Mouse (Mus musculus): ENCODE measurements at regions not wholly inside any gene's neighbourhood (a gene's known extent, or its start where the extent isn't known, plus 50 kb on each side); places are given as distances from the start of the nearest gene placed in this dataset.

DNA sequence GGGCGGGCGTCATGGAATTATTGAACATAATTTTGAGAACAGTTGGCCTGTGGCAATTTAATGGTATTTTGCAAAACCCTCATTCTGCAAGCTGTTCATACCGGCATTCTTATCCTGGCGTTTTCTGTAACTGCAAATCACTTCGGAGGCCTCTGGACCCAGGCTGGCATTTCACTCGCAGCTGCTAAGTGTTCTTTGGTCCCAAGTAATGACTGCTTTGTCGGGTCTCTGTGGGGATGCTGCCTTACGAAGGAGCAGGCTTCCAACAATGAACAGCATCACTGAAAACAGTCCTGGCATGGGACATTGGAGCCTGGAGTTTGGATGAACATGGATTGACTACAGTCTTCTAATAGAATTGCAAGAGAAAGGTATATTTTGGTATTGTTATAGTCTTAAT lies 465.6 kb downstream of the Tmem132b start:
- H3K4me3 ChIP-seq (replicated peaks), result no peak overlapping the region
- TF ChIP-seq GATA1 (IDR thresholded peaks at IDR 0.05; ENCODE audit: borderline replicate concordance, low read length), result no peak
- no peak for TF ChIP-seq FLI1 (IDR thresholded peaks at IDR 0.05; ENCODE audit: low read length)
- no peaks in the 10 kb centered on the region for H3K36me3 ChIP-seq (replicated peaks; ENCODE audit: low read length)
- H3K9me3 ChIP-seq, result peaks cover 67% of the 10 kb centered on the region
- no peaks in the 10 kb centered on the region for H3K27me3 ChIP-seq (replicated peaks)
- H3K4me1 ChIP-seq, result no peaks in the 10 kb centered on the region

DNA sequence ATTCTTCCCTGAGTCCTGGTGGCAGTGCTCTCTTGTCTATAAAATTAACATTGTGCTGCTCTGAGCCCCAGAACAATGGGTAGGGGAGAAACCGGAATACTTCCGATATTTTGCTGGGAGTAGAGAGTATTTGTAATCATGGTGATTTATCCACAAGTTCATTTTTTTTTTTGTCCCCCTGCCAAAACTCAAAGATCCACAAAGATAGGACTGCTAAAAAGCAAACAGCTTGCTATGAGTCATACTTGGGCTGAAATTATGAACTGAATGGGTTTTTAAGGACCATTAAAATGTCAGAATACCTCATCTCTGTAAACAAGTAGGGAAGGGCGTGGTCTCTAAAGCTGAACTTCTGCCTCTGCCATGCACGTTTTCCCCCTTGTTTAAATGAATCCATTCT lies 476.3 kb downstream of the Tmem132b start:
- no peak overlapping the region for H3K4me3 ChIP-seq (replicated peaks)
- no peaks in the 10 kb centered on the region for H3K4me1 ChIP-seq
- no peaks in the 10 kb centered on the region for H3K36me3 ChIP-seq (replicated peaks; ENCODE audit: low read length)
- TF ChIP-seq FLI1 (IDR thresholded peaks at IDR 0.05; ENCODE audit: low read length) (no peak), GATA1 (IDR thresholded peaks at IDR 0.05; ENCODE audit: borderline replicate concordance, low read length) (no peak)
- no peaks in the 10 kb centered on the region for H3K27me3 ChIP-seq (replicated peaks)
- peaks cover 79% of the 10 kb centered on the region for H3K9me3 ChIP-seq

DNA sequence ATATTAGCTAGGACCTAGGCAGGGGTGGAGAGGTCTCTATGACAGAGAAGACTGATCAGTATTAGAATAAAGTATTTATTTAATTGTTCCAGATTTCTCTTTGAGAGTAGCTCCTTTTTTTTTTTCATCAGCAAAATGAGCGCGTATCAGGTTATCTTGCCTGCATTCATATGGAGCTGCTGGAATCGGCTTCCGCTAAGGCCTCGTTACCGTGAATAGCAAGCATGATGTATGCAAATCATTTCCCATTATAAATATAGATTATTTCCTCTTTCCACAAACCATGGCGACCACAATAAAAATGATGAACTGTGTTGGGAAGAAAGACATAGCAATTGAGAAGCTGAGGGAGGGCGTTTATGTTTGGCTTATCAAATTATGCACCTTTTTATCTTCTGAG lies 476.7 kb downstream of the Tmem132b start:
- Histone ChIP-seq H3K4me3 (replicated peaks) (no peak overlapping the region), H3K9me3 (peaks cover 76% of the 10 kb centered on the region), H3K4me1 (no peaks in the 10 kb centered on the region), H3K27me3 (replicated peaks) (no peaks in the 10 kb centered on the region), H3K36me3 (replicated peaks; ENCODE audit: low read length) (no peaks in the 10 kb centered on the region)
- TF ChIP-seq GATA1 (IDR thresholded peaks at IDR 0.05; ENCODE audit: borderline replicate concordance, low read length) (no peak), FLI1 (IDR thresholded peaks at IDR 0.05; ENCODE audit: low read length) (no peak)

DNA sequence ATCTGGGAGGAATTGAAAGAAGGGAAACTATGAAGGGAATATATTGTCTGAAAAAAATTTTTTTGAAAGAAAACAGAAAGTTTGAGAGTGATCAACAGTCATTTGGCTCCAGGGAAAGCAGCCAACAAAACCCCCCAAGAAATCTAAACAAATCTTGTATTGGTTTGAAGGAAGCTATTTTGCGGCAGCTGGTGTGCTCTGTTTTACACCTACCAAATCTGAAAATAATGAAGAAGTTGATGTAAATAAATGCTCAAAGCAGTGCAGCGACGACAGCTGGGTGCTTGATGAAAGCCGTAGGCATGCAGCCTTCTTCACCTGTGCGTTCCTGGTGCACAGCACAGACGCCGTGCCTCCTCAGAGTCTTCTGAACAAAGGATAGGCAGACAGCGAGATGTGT lies 488.2 kb downstream of the Tmem132b start:
- Histone ChIP-seq H3K27me3 (replicated peaks) (no peaks in the 10 kb centered on the region), H3K4me3 (replicated peaks) (no peak overlapping the region), H3K36me3 (replicated peaks; ENCODE audit: low read length) (no peaks in the 10 kb centered on the region), H3K4me1 (no peaks in the 10 kb centered on the region), H3K9me3 (peaks cover 75% of the 10 kb centered on the region)
- TF ChIP-seq GATA1 (IDR thresholded peaks at IDR 0.05; ENCODE audit: borderline replicate concordance, low read length) (no peak), FLI1 (IDR thresholded peaks at IDR 0.05; ENCODE audit: low read length) (no peak)

DNA sequence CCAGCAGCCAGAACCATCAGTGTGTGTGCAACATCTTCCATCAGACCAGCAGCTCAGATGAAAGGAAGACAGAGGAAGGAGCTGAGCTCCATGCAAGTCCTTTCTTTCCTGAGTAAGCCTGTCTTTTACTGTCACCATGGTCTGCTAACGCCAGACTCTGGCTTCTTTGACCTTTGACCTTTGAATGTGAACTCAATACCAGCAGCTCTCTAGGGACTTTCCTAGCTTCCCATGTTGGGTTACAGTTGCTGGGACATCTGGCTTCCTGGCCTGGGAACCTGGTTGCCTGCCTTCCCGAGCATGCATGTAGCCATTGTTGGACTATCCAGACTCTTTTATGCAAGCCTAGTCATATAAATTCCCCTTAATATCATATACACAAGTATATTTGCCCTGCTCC lies 492.3 kb downstream of the Tmem132b start:
- Histone ChIP-seq H3K27me3 (replicated peaks) (no peaks in the 10 kb centered on the region), H3K36me3 (replicated peaks; ENCODE audit: low read length) (no peaks in the 10 kb centered on the region), H3K4me1 (no peaks in the 10 kb centered on the region), H3K9me3 (peaks cover 90% of the 10 kb centered on the region), H3K4me3 (replicated peaks) (no peak overlapping the region)
- no peak for TF ChIP-seq GATA1 (IDR thresholded peaks at IDR 0.05; ENCODE audit: borderline replicate concordance, low read length)
- TF ChIP-seq FLI1 (IDR thresholded peaks at IDR 0.05; ENCODE audit: low read length), result no peak

DNA sequence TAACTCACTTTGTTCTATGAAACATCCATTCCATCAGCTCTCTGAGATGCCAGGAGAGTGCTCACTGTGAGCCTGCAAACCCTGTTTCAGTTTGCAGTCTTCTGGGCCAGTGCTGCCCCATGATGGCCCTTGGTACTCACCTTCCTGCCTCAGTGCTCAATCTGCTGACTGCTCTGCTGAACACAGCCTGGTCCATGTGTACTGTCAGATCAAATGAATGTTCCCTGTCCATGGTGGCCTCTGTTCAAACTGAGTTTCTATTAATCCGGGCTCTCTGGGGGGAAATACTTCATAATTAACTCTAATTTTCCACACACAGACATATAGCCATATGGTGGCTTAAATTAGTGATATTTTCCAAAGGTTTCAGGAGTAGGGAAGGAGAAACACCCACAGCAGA lies 503.3 kb downstream of the Tmem132b start:
- Histone ChIP-seq H3K4me3 (replicated peaks) (peak overlapping the region; percentile 59), H3K4me1 (no peaks in the 10 kb centered on the region), H3K27me3 (replicated peaks) (no peaks in the 10 kb centered on the region), H3K9me3 (peaks cover 47% of the 10 kb centered on the region), H3K36me3 (replicated peaks; ENCODE audit: low read length) (no peaks in the 10 kb centered on the region)
- TF ChIP-seq GATA1 (IDR thresholded peaks at IDR 0.05; ENCODE audit: borderline replicate concordance, low read length) (no peak), FLI1 (IDR thresholded peaks at IDR 0.05; ENCODE audit: low read length) (no peak)

DNA sequence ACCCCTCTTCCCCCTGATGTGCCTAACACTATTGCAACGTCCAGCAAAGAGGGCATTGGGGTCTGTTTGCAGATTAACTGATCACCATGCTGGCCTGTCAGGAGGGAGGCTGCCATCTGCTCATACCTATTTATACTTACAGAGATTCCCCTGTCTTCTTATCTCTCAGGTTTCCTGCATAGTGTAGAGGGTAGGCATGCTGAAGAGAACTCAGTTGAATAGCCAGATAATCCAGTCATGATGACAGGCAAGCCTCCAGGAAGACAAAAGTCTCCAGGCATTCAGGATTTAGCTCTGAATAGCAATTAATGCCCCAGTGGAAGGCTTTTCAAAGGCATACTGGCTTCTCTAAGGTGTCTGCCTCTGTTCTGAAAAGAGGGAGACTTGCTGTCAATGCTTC lies 505.1 kb downstream of the Tmem132b start:
- H3K9me3 ChIP-seq, result peaks cover 56% of the 10 kb centered on the region
- no peak overlapping the region for H3K4me3 ChIP-seq (replicated peaks)
- no peaks in the 10 kb centered on the region for H3K27me3 ChIP-seq (replicated peaks)
- H3K4me1 ChIP-seq, result no peaks in the 10 kb centered on the region
- H3K36me3 ChIP-seq (replicated peaks; ENCODE audit: low read length), result no peaks in the 10 kb centered on the region
- TF ChIP-seq GATA1 (IDR thresholded peaks at IDR 0.05; ENCODE audit: borderline replicate concordance, low read length) (no peak), FLI1 (IDR thresholded peaks at IDR 0.05; ENCODE audit: low read length) (no peak)

DNA sequence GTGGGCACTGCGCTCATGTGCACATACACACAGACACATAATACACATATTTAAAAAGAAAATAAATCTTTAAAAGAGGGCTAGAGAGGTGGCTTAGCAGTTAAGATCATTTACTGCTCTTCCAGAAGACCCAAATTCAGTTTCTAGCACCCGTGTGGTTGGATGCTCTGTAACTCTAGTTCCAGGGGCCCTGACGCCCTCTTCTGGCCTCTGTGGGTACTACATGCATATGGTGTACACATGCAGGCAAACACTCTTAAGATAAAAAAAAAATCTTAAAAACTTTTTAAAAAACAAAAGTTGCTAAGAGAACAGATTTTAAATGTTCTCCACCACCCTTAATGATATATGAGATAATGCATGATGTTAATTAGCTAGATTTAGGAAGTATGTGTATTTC lies 514.2 kb downstream of the Tmem132b start:
- Histone ChIP-seq H3K27me3 (replicated peaks) (no peaks in the 10 kb centered on the region), H3K9me3 (peaks cover 45% of the 10 kb centered on the region), H3K4me3 (replicated peaks) (no peak overlapping the region), H3K36me3 (replicated peaks; ENCODE audit: low read length) (no peaks in the 10 kb centered on the region), H3K4me1 (no peaks in the 10 kb centered on the region)
- TF ChIP-seq GATA1 (IDR thresholded peaks at IDR 0.05; ENCODE audit: borderline replicate concordance, low read length) (no peak), FLI1 (IDR thresholded peaks at IDR 0.05; ENCODE audit: low read length) (no peak)

DNA sequence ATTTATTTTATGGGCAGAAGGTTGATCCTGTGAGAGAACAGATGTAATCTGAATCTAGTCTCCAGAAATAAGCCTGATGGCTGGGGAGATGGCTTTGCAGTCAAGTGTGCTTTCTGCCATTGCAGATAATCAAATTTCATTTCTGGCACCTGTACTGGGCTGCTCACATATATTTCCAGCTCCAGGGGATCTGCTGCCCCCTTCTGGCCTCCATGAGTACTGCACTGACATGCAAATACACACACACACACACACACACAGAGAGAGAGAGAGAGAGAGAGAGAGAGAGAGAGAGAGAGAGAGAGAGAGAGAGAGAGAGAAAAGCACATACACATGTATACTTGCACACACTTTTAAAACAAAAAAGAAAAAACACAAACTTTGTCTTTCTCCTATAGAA lies 532.1 kb downstream of the Tmem132b start:
- H3K36me3 ChIP-seq (replicated peaks; ENCODE audit: low read length), result no peaks in the 10 kb centered on the region
- H3K9me3 ChIP-seq, result peaks cover 68% of the 10 kb centered on the region
- H3K4me1 ChIP-seq, result no peaks in the 10 kb centered on the region
- H3K27me3 ChIP-seq (replicated peaks), result no peaks in the 10 kb centered on the region
- TF ChIP-seq FLI1 (IDR thresholded peaks at IDR 0.05; ENCODE audit: low read length), result no peak
- no peak for TF ChIP-seq GATA1 (IDR thresholded peaks at IDR 0.05; ENCODE audit: borderline replicate concordance, low read length)
- H3K4me3 ChIP-seq (replicated peaks), result no peak overlapping the region

DNA sequence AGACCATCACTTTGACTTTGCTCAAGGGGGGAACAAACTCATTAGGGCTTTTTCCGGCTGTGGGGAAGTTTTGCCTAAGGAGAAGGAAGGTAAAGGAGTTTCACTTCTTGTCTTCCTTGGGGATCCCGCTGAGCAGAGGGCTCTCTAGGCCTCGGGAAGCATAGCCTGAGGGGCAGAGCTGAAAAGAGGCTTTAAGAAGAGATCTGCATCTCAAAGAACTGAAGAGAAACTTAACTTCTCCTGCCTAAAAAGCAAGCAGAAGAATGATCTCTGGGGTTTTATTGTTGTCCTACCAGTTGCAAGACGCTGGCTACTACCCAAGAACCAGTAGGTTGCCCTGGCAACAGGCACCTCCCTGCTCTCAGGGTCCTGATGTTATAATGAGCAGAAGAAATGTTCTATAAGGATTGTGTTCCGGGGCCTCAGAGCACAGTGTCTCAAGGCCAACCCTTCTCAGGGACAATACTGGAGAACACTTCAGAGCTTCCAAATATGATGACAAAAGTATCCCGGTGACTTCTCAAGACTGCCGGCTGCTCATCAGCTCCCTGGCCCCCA lies 547.8 kb downstream of the Tmem132b start:
- Histone ChIP-seq H3K27me3 (replicated peaks) (no peaks in the 10 kb centered on the region), H3K36me3 (replicated peaks; ENCODE audit: low read length) (no peaks in the 10 kb centered on the region), H3K4me1 (no peaks in the 10 kb centered on the region), H3K4me3 (replicated peaks) (no peak overlapping the region), H3K9me3 (peaks cover 79% of the 10 kb centered on the region)
- TF ChIP-seq GATA1 (IDR thresholded peaks at IDR 0.05; ENCODE audit: borderline replicate concordance, low read length) (no peak), FLI1 (IDR thresholded peaks at IDR 0.05; ENCODE audit: low read length) (no peak)
